Mouse (Mus musculus): ENCODE data around the gene Gm17359.

GRCm38 (mm10) chr3:79333643-79334200, 2.7 kb upstream of the Gm17359 start:
- TF ChIP-seq MAFK (IDR thresholded peaks at IDR 0.05; ENCODE audit: insufficient read depth, low read depth, low read length) (no peak), CHD2 (IDR thresholded peaks at IDR 0.05; ENCODE audit: low read depth, low read length) (no peak), ZNF384 (IDR thresholded peaks at IDR 0.05; ENCODE audit: low read depth, low read length) (no peak), HCFC1 (IDR thresholded peaks at IDR 0.05; ENCODE audit: borderline replicate concordance, insufficient read depth, low read length) (no peak), ZC3H11A (IDR thresholded peaks at IDR 0.05; ENCODE audit: borderline replicate concordance, low read depth, low read length) (no peak)
